Mouse (Mus musculus) NIH3T3 (cell line): ENCODE data around the gene Tex50.

ENCODE experiments used
- DNase-seq: peaks from one replicate; pipeline ENCODE4 v3.0.0-alpha.2; 2012; ENCODE audit warnings: low read depth

Gene Tex50

DNA sequence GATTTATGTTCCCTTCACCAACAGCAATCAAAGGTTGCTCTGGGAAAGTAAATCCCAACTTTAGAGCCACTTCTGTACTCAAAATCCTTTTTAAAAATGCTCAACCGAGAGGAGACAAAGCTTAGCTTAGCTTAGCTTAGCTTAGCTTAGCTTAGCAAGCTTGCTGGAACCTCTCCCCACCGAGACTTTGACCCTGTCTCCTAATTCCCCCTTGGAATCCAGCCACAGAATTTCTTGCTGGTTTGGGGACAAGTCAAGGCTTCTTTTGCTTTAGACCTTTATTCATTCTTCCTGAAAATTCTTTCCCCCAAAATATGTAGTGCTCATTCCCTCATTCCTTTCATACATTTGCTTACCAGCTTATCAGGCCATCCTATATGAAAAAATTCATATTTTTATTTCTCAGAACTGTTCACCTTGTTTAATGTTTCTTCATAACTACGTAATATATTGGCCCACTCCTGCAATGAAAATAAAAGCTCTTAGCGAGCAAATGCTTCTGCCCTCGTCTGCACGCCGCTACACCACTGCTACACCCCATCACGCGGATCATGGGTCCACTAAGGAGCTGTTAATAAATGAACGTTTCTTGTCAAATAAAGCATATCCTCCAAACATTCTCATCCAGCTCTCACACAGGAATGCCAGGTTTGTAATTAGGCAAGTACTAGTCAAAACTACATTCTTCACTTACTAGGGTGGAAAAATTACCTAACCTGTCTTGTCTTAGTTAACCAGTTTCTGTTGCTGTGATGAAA is 36.3 kb downstream of the Tex50 start:
- DNase-seq = no peak

- no peak for DNase-seq
Measured at GRCm38 (mm10) chr1:161114591-161114990, 44.5 kb downstream of the Tex50 start.

GRCm38 (mm10) chr1:161109216-161109615 is 49.9 kb downstream of the Tex50 start:
- DNase-seq = no peak
